Mouse (Mus musculus) embryonic facial prominence, embryonic 14.5 days (tissue): ENCODE results near the gene Nprl3. TPM values are rescaled to one million over a fixed set of nuclear protein-coding genes. Genes with fewer than 3 reads are reported as not detected.
A peak's percentile ranks its signal among the peaks of the same experiment; 100 is the strongest.

Experiments
- ATAC-seq: fragments of 200-750 bp; cut with Nextera tagmentation; 2 replicates; pipeline ENCODE4 v1.8.0; 2017; ENCODE audit warnings: low read depth, moderate number of reproducible peaks, moderate TSS enrichment
- DNase-seq: peaks from one replicate; pipeline ENCODE4 v3.0.0-alpha.2; 2015; ENCODE audit warnings: low spot score
- H3K27ac ChIP-seq: fragments of 300-500 bp; sonication (generic); replicated peaks from 2 replicates; pipeline ENCODE4 v1.5.1; 2014; ENCODE audit warnings: low read depth, mild to moderate bottlenecking, low read length, moderate library complexity
- H3K27me3 ChIP-seq: fragments of 300-500 bp; sonication (generic); replicated peaks from 2 replicates; pipeline ENCODE4 v1.6.1; 2014; ENCODE audit warnings: low read length; ENCODE audit not compliant: control insufficient read depth, insufficient read depth
- H3K36me3 ChIP-seq: fragments of 300-500 bp; sonication (generic); 2 replicates; pipeline ENCODE4 v1.6.1; 2014; ENCODE audit warnings: low read length, mixed read lengths; ENCODE audit not compliant: control insufficient read depth, insufficient read depth
- H3K4me1 ChIP-seq: fragments of 300-500 bp; sonication (generic); 2 replicates; pipeline ENCODE4 v1.6.1; 2014; ENCODE audit warnings: antibody characterized with exemption, low read length; ENCODE audit not compliant: control insufficient read depth, insufficient read depth
- H3K4me2 ChIP-seq: fragments of 300-500 bp; sonication (generic); 2 replicates; pipeline ENCODE4 v1.6.1; 2014; ENCODE audit warnings: low read depth, mild to moderate bottlenecking, low read length, moderate library complexity, mixed read lengths
- H3K4me3 ChIP-seq: fragments of 300-500 bp; sonication (generic); 2 replicates; pipeline ENCODE4 v1.5.1; 2014; ENCODE audit warnings: low read depth, mild to moderate bottlenecking, low read length
- H3K9ac ChIP-seq: fragments of 300-500 bp; sonication (generic); 2 replicates; pipeline ENCODE4 v1.6.1; 2014; ENCODE audit warnings: low read depth, mild to moderate bottlenecking, low read length, moderate library complexity, mixed read lengths
- H3K9me3 ChIP-seq: fragments of 300-500 bp; sonication (generic); 2 replicates; pipeline ENCODE4 v1.6.1; 2016; ENCODE audit warnings: low read length; ENCODE audit not compliant: control insufficient read depth
- WGBS: fragments of 180-500 bp; shearing (Covaris S2); extraction: QIAGEN DNeasy Blood & Tissue Kit; methylation state at CpG from one replicate; pipeline ENCODE4 v1.1.7; 2014; 5-methylcytosine and 5-hydroxymethylcytosine counted together
- polyA plus RNA-seq: library from polyadenylated mRNA; unstranded; fragments of >200 nt; fragmentation: Nextera tagmentation; extraction: Ambion mirVana; gene quantifications from 2 replicates; pipeline ENCODE4 v1.2.1, GENCODE M21; 2014

Nprl3 gene
- polyA plus RNA-seq = 22.3 and 27.0 TPM in 2 replicates

GRCm38 (mm10) chr11:32267188-32267884 lies at the start of gene Nprl3:
TSS of gene Nprl3 (minus strand) at chr11:32267707.
- peaks cover 5% of the 10 kb centered on the region for H3K4me1 ChIP-seq
- ATAC-seq (peak; percentile 100), DNase-seq (peak; percentile 97)
- peak within 1 kb of the TSS; percentile 79 for H3K4me3 ChIP-seq
- H3K27ac ChIP-seq = peak within 1 kb of the TSS; percentile 93
- H3K9me3 ChIP-seq = no peaks in the 10 kb centered on the region
- no peaks in the 10 kb centered on the region for H3K27me3 ChIP-seq
- H3K36me3 ChIP-seq = no peaks in the 10 kb centered on the region
- H3K4me2 ChIP-seq = peak within 1 kb of the TSS; percentile 62
- under 1% methylated on average over 45 of the region's 54 CpGs for WGBS
- peak within 1 kb of the TSS; percentile 90 for H3K9ac ChIP-seq

GRCm38 (mm10) chr11:32316009-32316408 lies 48.5 kb upstream of the Nprl3 start:
- no peaks in the 10 kb centered on the region for H3K36me3 ChIP-seq
- ATAC-seq (no peak), DNase-seq (no peak)
- H3K4me3 ChIP-seq = no peak overlapping the region
- 79% methylated on average over 3 of the region's 3 CpGs for WGBS
- H3K4me1 ChIP-seq = no peaks in the 10 kb centered on the region
- H3K27ac ChIP-seq = no peak overlapping the region
- no peak overlapping the region for H3K9ac ChIP-seq
- no peak overlapping the region for H3K4me2 ChIP-seq
- H3K27me3 ChIP-seq = no peaks in the 10 kb centered on the region
- no peaks in the 10 kb centered on the region for H3K9me3 ChIP-seq

- H3K27ac ChIP-seq = no peak overlapping the region
- 50% methylated on average over 3 of the region's 3 CpGs for WGBS
- H3K9me3 ChIP-seq = no peaks in the 10 kb centered on the region
- H3K4me3 ChIP-seq = no peak overlapping the region
- no peak for ATAC-seq
- no peaks in the 10 kb centered on the region for H3K4me1 ChIP-seq
- H3K9ac ChIP-seq = no peak overlapping the region
- DNase-seq = no peak
- no peak overlapping the region for H3K4me2 ChIP-seq
- H3K36me3 ChIP-seq = no peaks in the 10 kb centered on the region
- H3K27me3 ChIP-seq = no peaks in the 10 kb centered on the region
Observed at GRCm38 (mm10) chr11:32309928-32310327, 42.4 kb upstream of the Nprl3 start.

GRCm38 (mm10) chr11:32309446-32309845 lies 41.9 kb upstream of the Nprl3 start:
- WGBS = 56% methylated on average over 4 of the region's 4 CpGs
- no peaks in the 10 kb centered on the region for H3K9me3 ChIP-seq
- H3K27me3 ChIP-seq = no peaks in the 10 kb centered on the region
- H3K9ac ChIP-seq = no peak overlapping the region
- no peaks in the 10 kb centered on the region for H3K36me3 ChIP-seq
- no peak overlapping the region for H3K4me2 ChIP-seq
- H3K27ac ChIP-seq = no peak overlapping the region
- no peak for ATAC-seq
- DNase-seq = no peak
- H3K4me3 ChIP-seq = no peak overlapping the region
- no peaks in the 10 kb centered on the region for H3K4me1 ChIP-seq

- H3K36me3 ChIP-seq = no peaks in the 10 kb centered on the region
- H3K4me2 ChIP-seq = no peak overlapping the region
- DNase-seq (no peak), ATAC-seq (no peak)
- no peaks in the 10 kb centered on the region for H3K4me1 ChIP-seq
- no peak overlapping the region for H3K4me3 ChIP-seq
- no peaks in the 10 kb centered on the region for H3K9me3 ChIP-seq
- WGBS = 75% methylated on average over 1 of the region's 1 CpGs
- H3K27ac ChIP-seq = no peak overlapping the region
- no peak overlapping the region for H3K9ac ChIP-seq
- no peaks in the 10 kb centered on the region for H3K27me3 ChIP-seq
Observed at GRCm38 (mm10) chr11:32307006-32307405, 39.5 kb upstream of the Nprl3 start.

- no peaks in the 10 kb centered on the region for H3K36me3 ChIP-seq
- H3K4me3 ChIP-seq = no peak overlapping the region
- ATAC-seq = no peak
- H3K27me3 ChIP-seq = peaks cover 9% of the 10 kb centered on the region
- no peaks in the 10 kb centered on the region for H3K9me3 ChIP-seq
- H3K27ac ChIP-seq = no peak overlapping the region
- 82% methylated on average over 1 of the region's 1 CpGs for WGBS
- no peak overlapping the region for H3K9ac ChIP-seq
- DNase-seq = no peak
- H3K4me1 ChIP-seq = no peaks in the 10 kb centered on the region
- H3K4me2 ChIP-seq = no peak overlapping the region
Observed at GRCm38 (mm10) chr11:32303455-32303854, 35.9 kb upstream of the Nprl3 start.

GRCm38 (mm10) chr11:32302824-32303419 lies 35.4 kb upstream of the Nprl3 start:
- Histone ChIP-seq H3K36me3 (no peaks in the 10 kb centered on the region), H3K4me3 (no peak overlapping the region), H3K9ac (no peak overlapping the region), H3K27ac (no peak overlapping the region), H3K4me1 (no peaks in the 10 kb centered on the region), H3K9me3 (no peaks in the 10 kb centered on the region), H3K27me3 (peaks cover 9% of the 10 kb centered on the region), H3K4me2 (no peak overlapping the region)
- ATAC-seq = no peak
- 58% methylated on average over 2 of the region's 2 CpGs for whole genome bisulfite sequencing
- no peak for DNase-seq

- ATAC-seq (no peak), DNase-seq (no peak)
- Histone ChIP-seq H3K9ac (no peak overlapping the region), H3K36me3 (no peaks in the 10 kb centered on the region), H3K27me3 (peaks cover 9% of the 10 kb centered on the region), H3K4me3 (no peak overlapping the region), H3K4me1 (no peaks in the 10 kb centered on the region), H3K9me3 (no peaks in the 10 kb centered on the region), H3K27ac (no peak overlapping the region), H3K4me2 (no peak overlapping the region)
- WGBS = 61% methylated on average over 1 of the region's 1 CpGs
Observed at GRCm38 (mm10) chr11:32301506-32301905, 34.0 kb upstream of the Nprl3 start.
